Mouse (Mus musculus) kidney, embryonic 16.5 days (tissue): Measurements from ENCODE around the gene Ulk4. TPM values are rescaled to one million over a fixed set of nuclear protein-coding genes. Genes with fewer than 3 reads are reported as not detected.

Experiments used
- ATAC-seq: fragments of 200-750 bp; cut with Nextera tagmentation; 2 replicates; pipeline ENCODE4 v1.8.0; 2017; ENCODE audit warnings: moderate TSS enrichment; ENCODE audit not compliant: low FRiP score, low TSS enrichment
- H3K27ac ChIP-seq: fragments of 300-500 bp; sonication (generic); 2 replicates; pipeline ENCODE4 v1.5.1; 2014; ENCODE audit warnings: low read length
- H3K27me3 ChIP-seq: fragments of 300-500 bp; sonication (generic); 2 replicates; pipeline ENCODE4 v1.6.1; 2014; ENCODE audit warnings: low read length, control low read depth, mixed read lengths; ENCODE audit not compliant: insufficient read depth
- H3K36me3 ChIP-seq: fragments of 300-500 bp; sonication (generic); 2 replicates; pipeline ENCODE4 v1.6.1; 2014; ENCODE audit warnings: low read length, control low read depth, mixed read lengths; ENCODE audit not compliant: insufficient read depth
- H3K4me1 ChIP-seq: fragments of 300-500 bp; sonication (generic); 2 replicates; pipeline ENCODE4 v1.6.1; 2014; ENCODE audit warnings: low read length, control low read depth, mixed read lengths; ENCODE audit not compliant: insufficient read depth
- H3K4me2 ChIP-seq: fragments of 300-500 bp; sonication (generic); replicated peaks from 2 replicates; pipeline ENCODE4 v1.6.1; 2014; ENCODE audit warnings: low read depth, low read length
- H3K4me3 ChIP-seq: fragments of 300-500 bp; sonication (generic); 2 replicates; pipeline ENCODE4 v1.5.1; 2014; ENCODE audit warnings: mild to moderate bottlenecking, low read length
- H3K9ac ChIP-seq: fragments of 300-500 bp; sonication (generic); replicated peaks from 2 replicates; pipeline ENCODE4 v1.6.1; 2014; ENCODE audit warnings: low read length
- H3K9me3 ChIP-seq: fragments of 300-500 bp; sonication (generic); 2 replicates; pipeline ENCODE4 v1.6.1; 2016; ENCODE audit warnings: low read length, control low read depth
- WGBS: fragments of 180-500 bp; shearing (Covaris S2); extraction: QIAGEN DNeasy Blood & Tissue Kit; methylation state at CpG from one replicate; pipeline ENCODE4 v1.1.7; 2014; 5-methylcytosine and 5-hydroxymethylcytosine counted together
- polyA plus RNA-seq: library from polyadenylated mRNA; unstranded; fragments of >200 nt; fragmentation: Nextera tagmentation; extraction: Ambion mirVana; gene quantifications from 2 replicates; pipeline ENCODE4 v1.2.1, GENCODE M21; 2015

Ulk4 gene
- polyA plus RNA-seq, 1 experiment from 2014 or later: 148 TPM

GRCm38 (mm10) chr9:121107643-121108042 lies 169.4 kb downstream of the Ulk4 start:
- H3K4me1 ChIP-seq: no peaks in the 10 kb centered on the region
- WGBS: 71% methylated on average over 5 of the region's 5 CpGs
- H3K27me3 ChIP-seq: no peaks in the 10 kb centered on the region
- no peak overlapping the region for H3K4me2 ChIP-seq
- H3K27ac ChIP-seq: no peak overlapping the region
- H3K9me3 ChIP-seq: no peaks in the 10 kb centered on the region
- no peak overlapping the region for H3K4me3 ChIP-seq
- no peaks in the 10 kb centered on the region for H3K36me3 ChIP-seq
- no peak for ATAC-seq
- no peak overlapping the region for H3K9ac ChIP-seq

- H3K9me3 ChIP-seq: no peaks in the 10 kb centered on the region
- no peak overlapping the region for H3K27ac ChIP-seq
- WGBS: 43% methylated on average over 11 of the region's 11 CpGs
- no peak overlapping the region for H3K4me3 ChIP-seq
- no peaks in the 10 kb centered on the region for H3K27me3 ChIP-seq
- H3K9ac ChIP-seq: no peak overlapping the region
- no peak overlapping the region for H3K4me2 ChIP-seq
- no peaks in the 10 kb centered on the region for H3K4me1 ChIP-seq
- no peaks in the 10 kb centered on the region for H3K36me3 ChIP-seq
- no peak for ATAC-seq
Measured at GRCm38 (mm10) chr9:121107101-121107500, 169.9 kb downstream of the Ulk4 start.

GRCm38 (mm10) chr9:121101516-121101915 lies 175.5 kb downstream of the Ulk4 start:
- Histone ChIP-seq H3K4me1 (no peaks in the 10 kb centered on the region), H3K4me3 (no peak overlapping the region), H3K9me3 (no peaks in the 10 kb centered on the region; the same call in 1 of the 2 replicates), H3K4me2 (no peak overlapping the region), H3K27ac (no peak overlapping the region), H3K27me3 (no peaks in the 10 kb centered on the region), H3K9ac (no peak overlapping the region), H3K36me3 (no peaks in the 10 kb centered on the region)
- WGBS: 75% methylated on average over 10 of the region's 10 CpGs
- no peak for ATAC-seq

- ATAC-seq: no peak
- no peaks in the 10 kb centered on the region; the same call in 1 of the 2 replicates for H3K9me3 ChIP-seq
- no peak overlapping the region for H3K4me2 ChIP-seq
- H3K36me3 ChIP-seq: no peaks in the 10 kb centered on the region
- no peaks in the 10 kb centered on the region for H3K4me1 ChIP-seq
- no peak overlapping the region for H3K27ac ChIP-seq
- no peak overlapping the region for H3K4me3 ChIP-seq
- H3K27me3 ChIP-seq: no peaks in the 10 kb centered on the region
- no peak overlapping the region for H3K9ac ChIP-seq
- 92% methylated on average over 10 of the region's 10 CpGs for WGBS
Measured at GRCm38 (mm10) chr9:121099453-121099852, 177.5 kb downstream of the Ulk4 start.

- Histone ChIP-seq H3K4me2 (no peak overlapping the region), H3K9ac (no peak overlapping the region), H3K27ac (no peak overlapping the region), H3K27me3 (no peaks in the 10 kb centered on the region), H3K4me1 (no peaks in the 10 kb centered on the region), H3K9me3 (no peaks in the 10 kb centered on the region; the same call in 1 of the 2 replicates), H3K36me3 (no peaks in the 10 kb centered on the region), H3K4me3 (no peak overlapping the region)
- peak; percentile 54; the same call in 1 of the 2 replicates for ATAC-seq
- WGBS: 42% methylated on average over 7 of the region's 7 CpGs
Measured at GRCm38 (mm10) chr9:121093760-121094159, 183.2 kb downstream of the Ulk4 start.

GRCm38 (mm10) chr9:121092568-121092967 lies 184.4 kb downstream of the Ulk4 start:
- no peaks in the 10 kb centered on the region for H3K4me1 ChIP-seq
- H3K4me2 ChIP-seq: no peak overlapping the region
- H3K4me3 ChIP-seq: no peak overlapping the region
- ATAC-seq: no peak
- H3K9me3 ChIP-seq: no peaks in the 10 kb centered on the region; the same call in 1 of the 2 replicates
- no peaks in the 10 kb centered on the region for H3K36me3 ChIP-seq
- H3K9ac ChIP-seq: no peak overlapping the region
- no peaks in the 10 kb centered on the region for H3K27me3 ChIP-seq
- H3K27ac ChIP-seq: no peak overlapping the region
- 85% methylated on average over 5 of the region's 5 CpGs for WGBS

GRCm38 (mm10) chr9:121091016-121091735 lies 185.8 kb downstream of the Ulk4 start:
- Histone ChIP-seq H3K4me2 (no peak overlapping the region), H3K27me3 (no peaks in the 10 kb centered on the region), H3K27ac (no peak overlapping the region), H3K9me3 (no peaks in the 10 kb centered on the region; the same call in 1 of the 2 replicates), H3K9ac (no peak overlapping the region), H3K4me1 (no peaks in the 10 kb centered on the region), H3K36me3 (no peaks in the 10 kb centered on the region), H3K4me3 (no peak overlapping the region)
- ATAC-seq: no peak
- WGBS: 72% methylated on average over 10 of the region's 10 CpGs

GRCm38 (mm10) chr9:121087661-121088060 lies 189.3 kb downstream of the Ulk4 start:
- H3K9ac ChIP-seq: no peak overlapping the region
- no peak overlapping the region for H3K4me3 ChIP-seq
- no peak overlapping the region for H3K27ac ChIP-seq
- H3K4me2 ChIP-seq: no peak overlapping the region
- 56% methylated on average over 8 of the region's 8 CpGs for WGBS
- ATAC-seq: no peak
- no peaks in the 10 kb centered on the region for H3K36me3 ChIP-seq
- no peaks in the 10 kb centered on the region for H3K4me1 ChIP-seq
- H3K27me3 ChIP-seq: no peaks in the 10 kb centered on the region
- no peaks in the 10 kb centered on the region for H3K9me3 ChIP-seq

GRCm38 (mm10) chr9:121084191-121084590 lies 192.8 kb downstream of the Ulk4 start:
- no peak overlapping the region for H3K4me3 ChIP-seq
- no peaks in the 10 kb centered on the region for H3K36me3 ChIP-seq
- H3K27me3 ChIP-seq: no peaks in the 10 kb centered on the region
- ATAC-seq: no peak
- 83% methylated on average over 4 of the region's 4 CpGs for WGBS
- no peak overlapping the region for H3K4me2 ChIP-seq
- peaks cover 10% of the 10 kb centered on the region for H3K4me1 ChIP-seq
- H3K9me3 ChIP-seq: no peaks in the 10 kb centered on the region
- H3K9ac ChIP-seq: no peak overlapping the region
- H3K27ac ChIP-seq: no peak overlapping the region

GRCm38 (mm10) chr9:121080834-121081233 lies 196.2 kb downstream of the Ulk4 start:
- no peaks in the 10 kb centered on the region for H3K9me3 ChIP-seq
- H3K27ac ChIP-seq: no peak overlapping the region
- H3K27me3 ChIP-seq: no peaks in the 10 kb centered on the region
- no peak for ATAC-seq
- no peak overlapping the region for H3K4me3 ChIP-seq
- no peak overlapping the region for H3K9ac ChIP-seq
- H3K4me1 ChIP-seq: peaks cover 10% of the 10 kb centered on the region
- no peak overlapping the region for H3K4me2 ChIP-seq
- WGBS: 91% methylated on average over 3 of the region's 3 CpGs
- no peaks in the 10 kb centered on the region for H3K36me3 ChIP-seq
